Mouse (Mus musculus): ENCODE measurements around the gene Amdhd1.

DNA sequence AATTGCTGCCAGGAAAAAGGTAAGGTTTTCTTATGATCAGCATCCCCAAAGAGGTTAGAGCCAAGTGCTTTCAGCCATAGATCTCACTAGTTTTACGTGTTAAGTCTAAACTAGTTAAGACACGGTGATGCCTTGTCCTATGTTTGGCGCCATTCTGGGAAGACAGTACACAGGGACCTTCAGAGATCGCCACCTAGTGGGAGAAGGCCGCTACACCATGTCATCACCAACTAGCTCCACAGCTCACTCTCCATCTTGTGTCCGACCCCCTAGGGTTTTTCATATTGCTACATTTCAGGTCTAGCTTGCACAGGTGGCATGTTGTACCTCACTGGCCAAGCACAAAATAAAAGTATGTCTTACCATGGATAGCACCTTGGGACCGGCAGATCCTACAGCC lies 9.2 kb upstream of the Amdhd1 start:
- TF ChIP-seq CTCF (IDR thresholded peaks at IDR 0.05) = peak; percentile 99; the same call in 1 of the 2 replicates
- TF ChIP-seq EP300 (IDR thresholded peaks at IDR 0.05; ENCODE audit: insufficient read depth, low read depth, low read length) = 0 out of 2 replicates have a peak, but pooled peaks have one; percentile 52
- no peak for TF ChIP-seq POLR2A (IDR thresholded peaks at IDR 0.05; ENCODE audit: insufficient read depth, low read depth, low read length)

All from heart, adult 2 months (tissue).